Mouse (Mus musculus) liver, postnatal 0 days (tissue): ENCODE measurements at regions not wholly inside any gene's neighbourhood (a gene's known extent, or its start where the extent isn't known, plus 50 kb on each side); places are given as distances from the start of the nearest gene placed in this dataset.

Experiments used
- CTCF ChIP-seq: sonication (generic); IDR thresholded peaks from 2 replicates; pipeline ENCODE4 v1.5.1; 2016; ENCODE audit warnings: antibody characterized with exemption, low read depth
- EP300 ChIP-seq: IDR thresholded peaks from 2 replicates; pipeline ENCODE4 v1.6.1; 2016; ENCODE audit warnings: antibody characterized with exemption, low read depth, mild to moderate bottlenecking

DNA sequence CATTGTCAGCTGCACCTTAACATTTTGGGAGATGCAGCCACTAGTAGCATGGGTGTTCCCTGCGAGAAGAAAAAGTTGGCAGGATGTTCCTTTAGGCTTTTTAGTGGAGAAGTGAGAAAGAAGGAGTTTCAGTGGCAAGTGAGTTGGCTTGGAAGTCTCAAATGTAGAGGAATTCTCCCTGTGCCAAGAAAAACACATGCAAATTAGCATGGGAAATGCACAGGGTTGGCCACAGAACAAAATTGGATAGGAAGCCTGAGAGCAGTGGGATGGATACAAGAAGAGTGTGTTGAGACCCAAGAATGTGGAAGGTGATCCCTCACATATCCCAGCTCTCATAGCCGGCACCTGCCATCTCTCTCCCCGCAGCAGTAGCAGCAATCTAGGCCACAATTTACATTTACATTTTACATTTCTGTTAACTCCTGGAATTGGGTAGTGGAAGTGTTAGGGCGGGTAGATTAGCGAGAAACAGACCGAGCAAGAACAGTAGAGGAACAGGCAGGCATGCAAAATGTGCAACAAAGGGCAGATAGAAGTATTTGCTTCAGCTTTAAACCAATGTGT, 450.9 kb upstream of the Nr2f2 start:
- no peak for TF ChIP-seq CTCF
- no peak for TF ChIP-seq EP300
